Mouse (Mus musculus): ENCODE results near the gene Nfe2l1. TPM values are rescaled to one million over a fixed set of nuclear protein-coding genes. Genes with fewer than 3 reads are reported as not detected.

Nfe2l1 gene
- polyA plus RNA-seq, 1 experiment from 2014 or later = 81.3 TPM

- 18% methylated on average over 24 of the region's 24 CpGs for WGBS
- H3K9ac ChIP-seq (ENCODE audit: low read length) = 0 out of 2 replicates have a peak overlapping the region, but pooled peaks have one; percentile 21
Observed at GRCm38 (mm10) chr11:96872441-96873379, 42.9 kb upstream of the Nfe2l1 start.

GRCm38 (mm10) chr11:96867149-96867548, 37.4 kb upstream of the Nfe2l1 start:
- peak; percentile 55; the same call in 1 of the 2 replicates for ATAC-seq (replicated peaks; ENCODE audit: extremely low read depth, insufficient read depth, low FRiP score)
- no peak overlapping the region for H3K9ac ChIP-seq (ENCODE audit: low read length)
- H3K4me1 ChIP-seq (ENCODE audit: control insufficient read depth, insufficient read depth, low read length) = 0 out of 2 replicates have a peak, but pooled peaks cover 4% of the 10 kb centered on the region
- WGBS = 13% methylated on average over 5 of the region's 5 CpGs
- no peaks in the 10 kb centered on the region for H3K36me3 ChIP-seq (ENCODE audit: control insufficient read depth, insufficient read depth)
- no peaks in the 10 kb centered on the region for H3K9me3 ChIP-seq (replicated peaks; ENCODE audit: control insufficient read depth, low read length)
- H3K4me3 ChIP-seq (ENCODE audit: low read length) = no peak overlapping the region
- no peak overlapping the region for H3K4me2 ChIP-seq (ENCODE audit: low read depth, low read length)
- H3K27ac ChIP-seq (ENCODE audit: low read length) = no peak overlapping the region
- no peaks in the 10 kb centered on the region for H3K27me3 ChIP-seq (ENCODE audit: control insufficient read depth, insufficient read depth, low read length)

More at GRCm38 (mm10) chr11:96872441-96873379, 42.9 kb upstream of the Nfe2l1 start:
- no peak for ATAC-seq (replicated peaks; ENCODE audit: extremely low read depth, insufficient read depth, low FRiP score)
- Histone ChIP-seq H3K4me3 (ENCODE audit: low read length) (no peak overlapping the region), H3K27ac (ENCODE audit: low read length) (no peak overlapping the region), H3K27me3 (ENCODE audit: control insufficient read depth, insufficient read depth, low read length) (peaks cover 9% of the 10 kb centered on the region), H3K4me1 (ENCODE audit: control insufficient read depth, insufficient read depth, low read length) (peaks cover 9% of the 10 kb centered on the region), H3K9me3 (replicated peaks; ENCODE audit: control insufficient read depth, low read length) (no peaks in the 10 kb centered on the region), H3K36me3 (ENCODE audit: control insufficient read depth, insufficient read depth) (no peaks in the 10 kb centered on the region), H3K4me2 (ENCODE audit: low read depth, low read length) (no peak overlapping the region)

- H3K9ac ChIP-seq (ENCODE audit: low read length) = peak overlapping the region; percentile 18; the same call in 1 of the 2 replicates
- H3K9me3 ChIP-seq (replicated peaks; ENCODE audit: control insufficient read depth, low read length) = no peaks in the 10 kb centered on the region
- H3K36me3 ChIP-seq (ENCODE audit: control insufficient read depth, insufficient read depth) = no peaks in the 10 kb centered on the region
- H3K4me2 ChIP-seq (ENCODE audit: low read depth, low read length) = peak overlapping the region; percentile 55
- ATAC-seq (replicated peaks; ENCODE audit: extremely low read depth, insufficient read depth, low FRiP score) = no peak
- no peaks in the 10 kb centered on the region for H3K27me3 ChIP-seq (ENCODE audit: control insufficient read depth, insufficient read depth, low read length)
- peak overlapping the region; percentile 14; the same call in 1 of the 2 replicates for H3K4me3 ChIP-seq (ENCODE audit: low read length)
- H3K27ac ChIP-seq (ENCODE audit: low read length) = no peak overlapping the region
- H3K4me1 ChIP-seq (ENCODE audit: control insufficient read depth, insufficient read depth, low read length) = peaks cover 19% of the 10 kb centered on the region
- 28% methylated on average over 25 of the region's 26 CpGs for WGBS
Observed at GRCm38 (mm10) chr11:96863206-96863995, 33.6 kb upstream of the Nfe2l1 start.

GRCm38 (mm10) chr11:96862534-96862933, 32.8 kb upstream of the Nfe2l1 start:
- no peak for ATAC-seq (replicated peaks; ENCODE audit: extremely low read depth, insufficient read depth, low FRiP score)
- WGBS = 78% methylated on average over 12 of the region's 12 CpGs
- H3K27me3 ChIP-seq (ENCODE audit: control insufficient read depth, insufficient read depth, low read length) = no peaks in the 10 kb centered on the region
- H3K27ac ChIP-seq (ENCODE audit: low read length) = no peak overlapping the region
- no peaks in the 10 kb centered on the region for H3K36me3 ChIP-seq (ENCODE audit: control insufficient read depth, insufficient read depth)
- no peak overlapping the region for H3K9ac ChIP-seq (ENCODE audit: low read length)
- H3K4me3 ChIP-seq (ENCODE audit: low read length) = no peak overlapping the region
- H3K4me2 ChIP-seq (ENCODE audit: low read depth, low read length) = no peak overlapping the region
- peaks cover 19% of the 10 kb centered on the region for H3K4me1 ChIP-seq (ENCODE audit: control insufficient read depth, insufficient read depth, low read length)
- no peaks in the 10 kb centered on the region for H3K9me3 ChIP-seq (replicated peaks; ENCODE audit: control insufficient read depth, low read length)

GRCm38 (mm10) chr11:96861878-96862289, 32.1 kb upstream of the Nfe2l1 start:
- peak; percentile 91 for ATAC-seq (replicated peaks; ENCODE audit: extremely low read depth, insufficient read depth, low FRiP score)
- under 1% methylated on average over 31 of the region's 31 CpGs for WGBS
- H3K9me3 ChIP-seq (replicated peaks; ENCODE audit: control insufficient read depth, low read length) = no peaks in the 10 kb centered on the region
- H3K36me3 ChIP-seq (ENCODE audit: control insufficient read depth, insufficient read depth) = no peaks in the 10 kb centered on the region
- H3K27ac ChIP-seq (ENCODE audit: low read length) = peak overlapping the region; percentile 81
- no peaks in the 10 kb centered on the region for H3K27me3 ChIP-seq (ENCODE audit: control insufficient read depth, insufficient read depth, low read length)
- peaks cover 19% of the 10 kb centered on the region for H3K4me1 ChIP-seq (ENCODE audit: control insufficient read depth, insufficient read depth, low read length)
- H3K4me2 ChIP-seq (ENCODE audit: low read depth, low read length) = peak overlapping the region; percentile 90
- H3K9ac ChIP-seq (ENCODE audit: low read length) = peak overlapping the region; percentile 55
- H3K4me3 ChIP-seq (ENCODE audit: low read length) = peak overlapping the region; percentile 57

- Histone ChIP-seq H3K4me2 (ENCODE audit: low read depth, low read length) (peak overlapping the region; percentile 90), H3K36me3 (ENCODE audit: control insufficient read depth, insufficient read depth) (no peaks in the 10 kb centered on the region), H3K9me3 (replicated peaks; ENCODE audit: control insufficient read depth, low read length) (no peaks in the 10 kb centered on the region), H3K4me3 (ENCODE audit: low read length) (peak overlapping the region; percentile 57), H3K27me3 (ENCODE audit: control insufficient read depth, insufficient read depth, low read length) (no peaks in the 10 kb centered on the region), H3K27ac (ENCODE audit: low read length) (peak overlapping the region; percentile 81), H3K9ac (ENCODE audit: low read length) (peak overlapping the region; percentile 55), H3K4me1 (ENCODE audit: control insufficient read depth, insufficient read depth, low read length) (peaks cover 19% of the 10 kb centered on the region)
- ATAC-seq (replicated peaks; ENCODE audit: extremely low read depth, insufficient read depth, low FRiP score) = peak; percentile 60
- WGBS = 2% methylated on average over 20 of the region's 20 CpGs
Observed at GRCm38 (mm10) chr11:96861446-96861845, 31.7 kb upstream of the Nfe2l1 start.

GRCm38 (mm10) chr11:96860564-96860963, 30.8 kb upstream of the Nfe2l1 start:
- H3K9ac ChIP-seq (ENCODE audit: low read length) = peak overlapping the region; percentile 42; the same call in 1 of the 2 replicates
- WGBS = 12% methylated on average over 8 of the region's 8 CpGs

GRCm38 (mm10) chr11:96859635-96860034, 29.9 kb upstream of the Nfe2l1 start:
- Histone ChIP-seq H3K4me2 (ENCODE audit: low read depth, low read length) (no peak overlapping the region), H3K36me3 (ENCODE audit: control insufficient read depth, insufficient read depth) (no peaks in the 10 kb centered on the region), H3K9me3 (replicated peaks; ENCODE audit: control insufficient read depth, low read length) (no peaks in the 10 kb centered on the region), H3K4me3 (ENCODE audit: low read length) (no peak overlapping the region), H3K9ac (ENCODE audit: low read length) (no peak overlapping the region), H3K27me3 (ENCODE audit: control insufficient read depth, insufficient read depth, low read length) (no peaks in the 10 kb centered on the region), H3K27ac (ENCODE audit: low read length) (no peak overlapping the region), H3K4me1 (ENCODE audit: control insufficient read depth, insufficient read depth, low read length) (peaks cover 19% of the 10 kb centered on the region)
- 86% methylated on average over 4 of the region's 4 CpGs for WGBS
- ATAC-seq (replicated peaks; ENCODE audit: extremely low read depth, insufficient read depth, low FRiP score) = no peak

More at GRCm38 (mm10) chr11:96860564-96860963, 30.8 kb upstream of the Nfe2l1 start:
- Histone ChIP-seq H3K27ac (ENCODE audit: low read length) (peak overlapping the region; percentile 81), H3K27me3 (ENCODE audit: control insufficient read depth, insufficient read depth, low read length) (no peaks in the 10 kb centered on the region), H3K9me3 (replicated peaks; ENCODE audit: control insufficient read depth, low read length) (no peaks in the 10 kb centered on the region), H3K36me3 (ENCODE audit: control insufficient read depth, insufficient read depth) (no peaks in the 10 kb centered on the region), H3K4me3 (ENCODE audit: low read length) (no peak overlapping the region), H3K4me2 (ENCODE audit: low read depth, low read length) (no peak overlapping the region), H3K4me1 (ENCODE audit: control insufficient read depth, insufficient read depth, low read length) (peaks cover 19% of the 10 kb centered on the region)
- peak; percentile 50 for ATAC-seq (replicated peaks; ENCODE audit: extremely low read depth, insufficient read depth, low FRiP score)

Measured in heart, embryonic 16.5 days (tissue).